ENCODE assay signal across 23 mouse cellular contexts in genomic region chrX:142769698-142770097, GRCm38 (mm10).
DNase-seq lines count a peak whose midpoint lies in the region; ATAC-seq and TF ChIP-seq lines count a peak whose summit lies in the region.
"Had no signal": no experiment of that assay in that cellular context is flagged by ENCODE, and none has a peak within 500 bp of the region (broad histone marks: within the 10 kb centered on the region; RNA-seq: fewer than 3 reads in every experiment).

No protein-coding gene starts in this region.

- H3K9ac ChIP-seq in hindbrain, embryonic 16.5 days (ENCODE audit: low read depth, low read length) = no peak overlapping the region
- H3K9ac ChIP-seq in hindbrain, postnatal 0 days (replicated peaks; ENCODE audit: low read length) = no peak overlapping the region
- H3K9ac ChIP-seq in hindbrain, embryonic 13.5 days = no peak overlapping the region
- no peak overlapping the region for H3K9ac ChIP-seq in midbrain, postnatal 0 days (replicated peaks; ENCODE audit: low read length, poor library complexity, severe bottlenecking)
- H3K9ac ChIP-seq in midbrain, embryonic 14.5 days (replicated peaks; ENCODE audit: low read length) = no peak overlapping the region

- DNase-seq in hindbrain, embryonic 10.5 days (ENCODE audit: low spot score) = no peak
- no peak for DNase-seq in hindbrain, postnatal 0 days (ENCODE audit: low spot score)
- DNase-seq in midbrain, postnatal 0 days (ENCODE audit: low spot score) = peak; percentile 21
- no peak for DNase-seq in midbrain, embryonic 14.5 days
- peak; percentile 1 for DNase-seq in R1 (ENCODE audit: low read depth, low spot score)
- no peak for DNase-seq in gastrocnemius, postnatal 4 days (ENCODE audit: low spot score in 2 of 2)
- DNase-seq: adrenal gland, adult 2 months; adrenal gland, adult 8-10 months; adrenal gland, postnatal 10 days; adrenal gland, postnatal 14 days; adrenal gland, postnatal 25 days; adrenal gland, postnatal 36 days; B cell, adult 2 months; cerebellum, adult 11 months; cerebellum, adult 11-12 months; cerebellum, adult 18-20 months had no signal

- no peaks in the 10 kb centered on the region for H3K36me3 ChIP-seq in hindbrain, embryonic 16.5 days (ENCODE audit: control insufficient read depth, insufficient read depth, low read length)
- peaks cover 8% of the 10 kb centered on the region for H3K36me3 ChIP-seq in hindbrain, embryonic 10.5 days
- no peaks in the 10 kb centered on the region for H3K36me3 ChIP-seq in hindbrain, postnatal 0 days (ENCODE audit: insufficient read depth, low read length)
- H3K36me3 ChIP-seq in hindbrain, embryonic 13.5 days = no peaks in the 10 kb centered on the region
- no peaks in the 10 kb centered on the region for H3K36me3 ChIP-seq in midbrain, postnatal 0 days (ENCODE audit: insufficient read depth, low read length)
- H3K36me3 ChIP-seq in midbrain, embryonic 14.5 days (ENCODE audit: control insufficient read depth, insufficient read depth, low read length) = no peaks in the 10 kb centered on the region

- no peaks in the 10 kb centered on the region for H3K4me1 ChIP-seq in hindbrain, embryonic 16.5 days (ENCODE audit: control insufficient read depth, insufficient read depth, low read depth, low read length)
- H3K4me1 ChIP-seq in hindbrain, embryonic 10.5 days (replicated peaks) = no peaks in the 10 kb centered on the region
- H3K4me1 ChIP-seq in hindbrain, postnatal 0 days (ENCODE audit: insufficient read depth, low read length) = no peaks in the 10 kb centered on the region
- no peaks in the 10 kb centered on the region for H3K4me1 ChIP-seq in hindbrain, embryonic 13.5 days (replicated peaks)
- H3K4me1 ChIP-seq in midbrain, postnatal 0 days (ENCODE audit: insufficient read depth, low read length) = no peaks in the 10 kb centered on the region
- H3K4me1 ChIP-seq in midbrain, embryonic 14.5 days (ENCODE audit: control insufficient read depth, insufficient read depth, low read length) = no peaks in the 10 kb centered on the region

- ATAC-seq in hindbrain, embryonic 16.5 days = peak; percentile 76
- ATAC-seq in hindbrain, postnatal 0 days = peak; percentile 51; the same call in 1 of the 2 replicates
- no peak for ATAC-seq in hindbrain, embryonic 13.5 days (ENCODE audit: low FRiP score)
- ATAC-seq in midbrain, postnatal 0 days (ENCODE audit: low FRiP score) = no peak
- ATAC-seq in midbrain, embryonic 14.5 days (ENCODE audit: low FRiP score, low TSS enrichment) = no peak
- ATAC-seq: activated CD4-positive, CD25-positive, alpha-beta regulatory T cell, adult 4 months; CD4-positive, CD25-positive, alpha-beta regulatory T cell, adult 4 months; Patski had no signal

- H3K27ac ChIP-seq in hindbrain, embryonic 16.5 days (ENCODE audit: low read depth, low read length) = no peak overlapping the region
- no peak overlapping the region for H3K27ac ChIP-seq in hindbrain, embryonic 10.5 days
- no peak overlapping the region for H3K27ac ChIP-seq in hindbrain, postnatal 0 days
- no peak overlapping the region for H3K27ac ChIP-seq in hindbrain, embryonic 13.5 days
- no peak overlapping the region for H3K27ac ChIP-seq in midbrain, postnatal 0 days (ENCODE audit: low read depth, low read length)
- H3K27ac ChIP-seq in midbrain, embryonic 14.5 days (replicated peaks; ENCODE audit: low read depth, low read length) = no peak overlapping the region

- no peak for TF ChIP-seq CTCF in hindbrain, postnatal 0 days (IDR thresholded peaks at IDR 0.05; ENCODE audit: low read depth)
- TF ChIP-seq CTCF in midbrain, postnatal 0 days (IDR thresholded peaks at IDR 0.05) = no peak

- H3K4me3 ChIP-seq in hindbrain, embryonic 16.5 days (ENCODE audit: low read length) = no peak overlapping the region
- H3K4me3 ChIP-seq in hindbrain, embryonic 10.5 days = no peak overlapping the region
- no peak overlapping the region for H3K4me3 ChIP-seq in hindbrain, postnatal 0 days (ENCODE audit: low read length)
- H3K4me3 ChIP-seq in hindbrain, embryonic 13.5 days = no peak overlapping the region
- no peak overlapping the region for H3K4me3 ChIP-seq in midbrain, postnatal 0 days (ENCODE audit: low read depth, low read length)
- H3K4me3 ChIP-seq in midbrain, embryonic 14.5 days (replicated peaks; ENCODE audit: low read depth, low read length) = no peak overlapping the region

- H3K9me3 ChIP-seq in hindbrain, embryonic 16.5 days (ENCODE audit: control insufficient read depth, low read length) = no peaks in the 10 kb centered on the region
- no peaks in the 10 kb centered on the region for H3K9me3 ChIP-seq in hindbrain, embryonic 10.5 days
- H3K9me3 ChIP-seq in hindbrain, postnatal 0 days (ENCODE audit: low read length) = no peaks in the 10 kb centered on the region
- no peaks in the 10 kb centered on the region for H3K9me3 ChIP-seq in hindbrain, embryonic 13.5 days
- H3K9me3 ChIP-seq in midbrain, postnatal 0 days (ENCODE audit: low read length) = no peaks in the 10 kb centered on the region
- no peaks in the 10 kb centered on the region for H3K9me3 ChIP-seq in midbrain, embryonic 14.5 days (ENCODE audit: control insufficient read depth, low read length)
- H3K9me3 ChIP-seq: G1E had no signal

- WGBS in hindbrain, embryonic 16.5 days = 83% methylated on average over 5 of the region's 6 CpGs
- WGBS in hindbrain, embryonic 10.5 days = 88% methylated on average over 6 of the region's 6 CpGs
- 84% methylated on average over 6 of the region's 6 CpGs for WGBS in hindbrain, postnatal 0 days
- 81% methylated on average over 6 of the region's 6 CpGs for WGBS in hindbrain, embryonic 13.5 days
- 82% methylated on average over 6 of the region's 6 CpGs for WGBS in midbrain, postnatal 0 days
- 75% methylated on average over 6 of the region's 6 CpGs for WGBS in midbrain, embryonic 14.5 days

- H3K27me3 ChIP-seq in hindbrain, embryonic 16.5 days (replicated peaks; ENCODE audit: control insufficient read depth, insufficient read depth, low read length) = no peaks in the 10 kb centered on the region; the same call in 1 of the 2 replicates
- peaks cover 39% of the 10 kb centered on the region for H3K27me3 ChIP-seq in hindbrain, embryonic 10.5 days (ENCODE audit: insufficient read depth, poor library complexity, severe bottlenecking)
- H3K27me3 ChIP-seq in hindbrain, postnatal 0 days (ENCODE audit: insufficient read depth, low read length) = no peaks in the 10 kb centered on the region
- H3K27me3 ChIP-seq in hindbrain, embryonic 13.5 days = 0 out of 2 replicates have a peak, but pooled peaks cover 9% of the 10 kb centered on the region
- no peaks in the 10 kb centered on the region for H3K27me3 ChIP-seq in midbrain, postnatal 0 days (ENCODE audit: insufficient read depth, low read length)
- H3K27me3 ChIP-seq in midbrain, embryonic 14.5 days (ENCODE audit: control insufficient read depth, insufficient read depth, low read length) = no peaks in the 10 kb centered on the region
- H3K27me3 ChIP-seq: CH12.LX had no signal

- H3K4me2 ChIP-seq in hindbrain, embryonic 16.5 days (ENCODE audit: low read length) = no peak overlapping the region
- H3K4me2 ChIP-seq in hindbrain, postnatal 0 days (ENCODE audit: low read depth, low read length) = no peak overlapping the region
- no peak overlapping the region for H3K4me2 ChIP-seq in hindbrain, embryonic 13.5 days
- H3K4me2 ChIP-seq in midbrain, postnatal 0 days (ENCODE audit: low read depth, low read length, poor library complexity, severe bottlenecking) = no peak overlapping the region
- H3K4me2 ChIP-seq in midbrain, embryonic 14.5 days (ENCODE audit: low read length) = no peak overlapping the region

Comparison
In these comparisons a context has a peak if more than half of its experiments do, and no peak if none do; other contexts are left out.
1. ATAC-seq: peak in hindbrain, embryonic 16.5 days (single experiment) and hindbrain, postnatal 0 days (single experiment); none in hindbrain, embryonic 13.5 days (single experiment), midbrain, postnatal 0 days (single experiment) and midbrain, embryonic 14.5 days (single experiment).
2. DNase-seq: peak in midbrain, postnatal 0 days (single experiment) and R1 (single experiment); none in hindbrain, embryonic 10.5 days (single experiment), hindbrain, postnatal 0 days (single experiment), midbrain, embryonic 14.5 days (single experiment) and gastrocnemius, postnatal 4 days (0 of 2).